Mouse (Mus musculus) midbrain, embryonic 10.5 days (tissue): ENCODE data around the gene Med29. TPM values are rescaled to one million over a fixed set of nuclear protein-coding genes. Genes with fewer than 3 reads are reported as not detected.

Experiments
- DNase-seq: peaks from one replicate; pipeline ENCODE4 v3.0.0-alpha.2; 2017; ENCODE audit warnings: low spot score
- H3K27ac ChIP-seq: fragments of 300-500 bp; sonication (generic); replicated peaks from 2 replicates; pipeline ENCODE4 v1.5.1; 2016; ENCODE audit warnings: mild to moderate bottlenecking
- H3K27me3 ChIP-seq: fragments of 300-500 bp; sonication (generic); 2 replicates; pipeline ENCODE4 v1.6.1; 2016; ENCODE audit warnings: low read depth, mild to moderate bottlenecking; ENCODE audit not compliant: poor library complexity, severe bottlenecking
- H3K36me3 ChIP-seq: fragments of 300-500 bp; sonication (generic); 2 replicates; pipeline ENCODE4 v1.6.1; 2016; ENCODE audit warnings: mild to moderate bottlenecking, moderate library complexity
- H3K4me1 ChIP-seq: fragments of 300-500 bp; sonication (generic); 2 replicates; pipeline ENCODE4 v1.6.1; 2016
- H3K4me3 ChIP-seq: fragments of 300-500 bp; sonication (generic); 2 replicates; pipeline ENCODE4 v1.5.1; 2016; ENCODE audit warnings: mild to moderate bottlenecking, moderate library complexity
- H3K9me3 ChIP-seq: fragments of 300-500 bp; sonication (generic); replicated peaks from 2 replicates; pipeline ENCODE4 v1.6.1; 2016; ENCODE audit warnings: mild to moderate bottlenecking
- WGBS: fragments of 180-500 bp; shearing (Covaris S2); methylation state at CpG from one replicate; pipeline ENCODE4 v1.1.7; 2016; 5-methylcytosine and 5-hydroxymethylcytosine counted together
- polyA plus RNA-seq: library from polyadenylated mRNA; unstranded; fragments of >200 nt; fragmentation: Nextera tagmentation; extraction: Ambion mirVana; gene quantifications from 2 replicates; pipeline ENCODE4 v1.2.1, GENCODE M21; 2016

The Med29 gene
- polyA plus RNA-seq, 1 experiment from 2014 or later, result 61.0 TPM

- Histone ChIP-seq H3K4me1 (peaks cover 53% of the 10 kb centered on the region), H3K27me3 (no peaks in the 10 kb centered on the region), H3K36me3 (peaks cover 45% of the 10 kb centered on the region), H3K27ac (no peak overlapping the region), H3K9me3 (no peaks in the 10 kb centered on the region), H3K4me3 (no peak overlapping the region)
- 90% methylated on average over 3 of the region's 3 CpGs for WGBS
- DNase-seq, result no peak
Observed at GRCm38 (mm10) chr7:28354113-28354581, 38.4 kb downstream of the Med29 start.

DNA sequence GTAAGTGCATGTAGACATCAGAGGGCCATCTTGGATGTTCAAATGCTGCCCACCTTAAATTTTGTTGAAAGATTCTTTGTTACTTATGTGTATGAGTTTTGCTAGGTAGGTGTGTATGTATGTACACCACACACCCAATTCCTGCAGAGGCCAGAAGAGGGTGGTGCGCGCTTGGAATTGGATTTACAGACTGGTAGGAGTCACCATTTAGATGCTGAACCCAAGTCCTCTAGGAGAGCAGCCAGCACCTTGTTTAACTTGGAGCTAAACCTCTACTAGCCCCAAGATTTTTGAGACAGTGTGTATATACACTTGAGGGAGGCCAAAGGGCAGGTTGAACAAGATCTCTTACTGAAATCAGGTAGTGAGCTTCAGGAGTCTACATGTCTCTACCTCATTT is 39.2 kb downstream of the Med29 start:
- no peak overlapping the region for H3K4me3 ChIP-seq
- no peak for DNase-seq
- H3K9me3 ChIP-seq, result no peaks in the 10 kb centered on the region
- H3K27ac ChIP-seq, result no peak overlapping the region
- peaks cover 44% of the 10 kb centered on the region for H3K4me1 ChIP-seq
- H3K27me3 ChIP-seq, result no peaks in the 10 kb centered on the region
- WGBS, result 96% methylated on average over 2 of the region's 2 CpGs
- H3K36me3 ChIP-seq, result peaks cover 40% of the 10 kb centered on the region

GRCm38 (mm10) chr7:28351676-28352191 is 40.8 kb downstream of the Med29 start:
- H3K9me3 ChIP-seq, result no peaks in the 10 kb centered on the region
- H3K27ac ChIP-seq, result peak overlapping the region; percentile 95
- DNase-seq, result peak; percentile 12
- peaks cover 29% of the 10 kb centered on the region for H3K4me1 ChIP-seq
- 48% methylated on average over 4 of the region's 4 CpGs for WGBS
- peak overlapping the region; percentile 87 for H3K4me3 ChIP-seq
- no peaks in the 10 kb centered on the region for H3K27me3 ChIP-seq
- H3K36me3 ChIP-seq, result peaks cover 40% of the 10 kb centered on the region

DNA sequence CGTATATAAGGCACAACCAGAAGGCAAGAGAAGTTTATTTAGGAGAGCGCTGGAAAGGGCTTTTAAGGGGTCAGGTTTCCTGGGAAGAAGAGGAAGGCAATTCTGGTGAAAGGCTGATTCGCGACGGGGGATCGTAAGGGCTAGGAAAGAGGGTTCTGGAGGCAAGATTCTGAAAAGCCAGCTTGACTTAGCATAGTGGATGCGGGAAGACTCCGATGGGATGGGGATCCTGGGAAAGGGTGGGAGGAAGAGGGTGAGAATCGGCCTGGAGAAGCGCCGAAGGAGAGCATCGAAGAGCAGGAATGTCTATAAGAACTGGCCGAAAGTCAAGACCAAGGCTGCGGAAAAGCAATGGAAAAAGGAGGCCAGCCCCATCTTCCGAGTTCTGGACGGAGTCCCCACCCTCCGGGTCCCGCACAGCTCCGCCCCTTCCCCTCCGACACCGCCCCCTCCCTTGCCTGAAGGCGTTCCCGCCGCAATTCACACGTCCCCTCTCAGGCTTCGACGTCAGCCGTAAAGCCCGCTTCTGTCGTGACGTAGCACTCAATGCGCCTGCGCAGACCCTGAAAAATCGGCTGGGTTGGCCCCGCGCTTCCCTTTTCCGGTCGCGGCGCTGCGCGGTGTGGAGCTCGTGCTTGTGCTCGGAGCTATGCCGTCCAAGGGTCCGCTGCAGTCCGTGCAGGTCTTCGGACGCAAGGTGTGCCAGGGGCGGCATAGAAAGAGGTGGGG is 42.2 kb downstream of the Med29 start, which contains the start of gene Rps16:
Gene Rps16, plus strand, starts transcription at position 498 of the 729 bp plus-strand sequence.
- H3K36me3 ChIP-seq, result peaks cover 38% of the 10 kb centered on the region
- WGBS, result under 1% methylated on average over 50 of the region's 50 CpGs
- DNase-seq, result peak; percentile 99
- H3K9me3 ChIP-seq, result no peaks in the 10 kb centered on the region
- H3K4me1 ChIP-seq, result peaks cover 24% of the 10 kb centered on the region
- no peaks in the 10 kb centered on the region for H3K27me3 ChIP-seq
- H3K4me3 ChIP-seq, result peak within 1 kb of the TSS; percentile 87
- H3K27ac ChIP-seq, result peak within 1 kb of the TSS; percentile 95

DNA sequence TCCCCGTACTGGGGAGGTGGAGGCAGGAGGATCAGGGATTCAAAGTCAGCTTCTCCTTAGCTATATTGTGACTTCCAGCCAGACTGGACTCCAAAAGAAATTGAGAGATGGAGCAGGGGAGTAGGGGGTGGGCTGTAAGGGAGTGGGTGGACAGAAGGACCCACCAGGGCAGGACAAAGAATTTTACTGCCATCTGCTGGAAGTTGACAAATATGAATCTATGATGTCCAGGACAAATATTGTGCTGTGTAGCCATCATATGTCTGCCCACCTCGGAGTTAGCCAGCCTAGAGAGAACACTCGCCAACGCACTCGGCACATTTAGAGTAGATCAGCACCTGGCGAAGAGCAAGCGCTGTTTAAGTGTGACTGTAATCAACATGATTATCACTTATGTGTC is 43.9 kb downstream of the Med29 start:
- Histone ChIP-seq H3K27ac (no peak overlapping the region), H3K4me3 (no peak overlapping the region), H3K27me3 (no peaks in the 10 kb centered on the region), H3K4me1 (peaks cover 24% of the 10 kb centered on the region), H3K9me3 (no peaks in the 10 kb centered on the region), H3K36me3 (peaks cover 21% of the 10 kb centered on the region)
- DNase-seq, result peak; percentile 11
- WGBS, result 83% methylated on average over 7 of the region's 7 CpGs

DNA sequence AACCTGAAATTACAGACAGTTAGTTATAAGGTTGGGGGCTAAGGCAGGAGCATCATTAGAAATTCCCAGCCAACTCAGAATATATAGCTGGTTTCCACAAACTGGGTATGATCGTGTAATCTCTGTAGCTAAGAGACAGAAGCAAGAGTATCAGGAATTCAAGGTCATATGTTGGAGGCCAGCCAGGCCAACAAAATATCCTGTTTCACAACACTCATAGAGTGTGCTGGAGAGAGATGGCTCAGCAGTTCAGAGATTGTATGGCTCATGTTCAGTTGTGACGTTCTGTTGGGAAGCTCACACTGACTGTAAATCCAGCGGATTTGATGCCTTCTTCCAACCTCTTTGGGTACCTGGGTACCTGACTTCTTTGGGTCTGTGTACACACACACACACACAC is 44.8 kb downstream of the Med29 start:
- Histone ChIP-seq H3K36me3 (peaks cover 13% of the 10 kb centered on the region), H3K9me3 (no peaks in the 10 kb centered on the region), H3K27me3 (no peaks in the 10 kb centered on the region), H3K27ac (no peak overlapping the region), H3K4me3 (no peak overlapping the region), H3K4me1 (peaks cover 24% of the 10 kb centered on the region)
- DNase-seq, result no peak
- 81% methylated on average over 3 of the region's 3 CpGs for WGBS

DNA sequence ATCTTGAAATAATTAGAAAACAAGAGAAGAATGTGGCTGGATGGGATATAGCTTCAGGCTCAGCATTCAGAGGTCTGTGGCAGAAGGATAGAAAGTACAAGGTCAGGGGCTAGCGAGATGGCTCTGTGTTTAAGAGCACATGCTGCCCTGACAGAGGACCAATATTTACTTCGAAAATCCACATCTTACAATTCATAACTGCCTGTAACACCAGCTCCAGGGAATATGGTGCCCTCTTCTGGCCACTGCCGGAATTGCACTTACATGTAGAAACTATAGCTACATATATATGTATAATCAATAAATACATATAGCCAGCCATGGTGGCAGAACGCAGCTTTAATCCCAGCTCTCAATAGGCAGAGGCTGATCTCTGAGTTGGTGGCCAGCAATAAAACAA is 47.9 kb downstream of the Med29 start:
- Histone ChIP-seq H3K9me3 (no peaks in the 10 kb centered on the region), H3K27me3 (no peaks in the 10 kb centered on the region), H3K36me3 (no peaks in the 10 kb centered on the region), H3K27ac (no peak overlapping the region), H3K4me1 (peaks cover 25% of the 10 kb centered on the region), H3K4me3 (no peak overlapping the region)
- DNase-seq, result peak; percentile 79
- WGBS, result 16% methylated on average over 4 of the region's 4 CpGs

DNA sequence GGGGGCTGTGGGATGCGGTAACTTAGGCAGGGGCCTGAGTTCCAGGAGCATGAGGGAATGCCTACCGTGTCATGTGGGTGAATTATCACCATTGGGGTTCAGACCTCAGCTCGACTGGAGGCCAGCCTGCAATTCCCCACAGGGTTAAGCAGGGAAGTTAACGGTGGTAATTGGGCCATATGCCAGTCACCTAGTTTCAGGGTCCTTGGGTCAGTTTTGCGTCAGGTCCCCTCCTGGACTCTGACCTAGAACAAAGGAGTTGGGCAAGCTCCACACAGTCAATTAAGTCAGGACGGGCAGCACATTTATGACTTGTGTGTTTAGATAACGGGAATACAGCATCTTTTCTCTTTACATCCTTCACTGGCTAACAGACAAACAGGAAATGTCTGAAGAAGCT is 51.1 kb downstream of the Med29 start:
- no peaks in the 10 kb centered on the region; the same call in 1 of the 2 replicates for H3K36me3 ChIP-seq
- no peak overlapping the region for H3K27ac ChIP-seq
- no peaks in the 10 kb centered on the region for H3K9me3 ChIP-seq
- H3K4me3 ChIP-seq, result no peak overlapping the region
- no peaks in the 10 kb centered on the region for H3K27me3 ChIP-seq
- no peak for DNase-seq
- peaks cover 34% of the 10 kb centered on the region for H3K4me1 ChIP-seq
- 61% methylated on average over 7 of the region's 7 CpGs for WGBS

DNA sequence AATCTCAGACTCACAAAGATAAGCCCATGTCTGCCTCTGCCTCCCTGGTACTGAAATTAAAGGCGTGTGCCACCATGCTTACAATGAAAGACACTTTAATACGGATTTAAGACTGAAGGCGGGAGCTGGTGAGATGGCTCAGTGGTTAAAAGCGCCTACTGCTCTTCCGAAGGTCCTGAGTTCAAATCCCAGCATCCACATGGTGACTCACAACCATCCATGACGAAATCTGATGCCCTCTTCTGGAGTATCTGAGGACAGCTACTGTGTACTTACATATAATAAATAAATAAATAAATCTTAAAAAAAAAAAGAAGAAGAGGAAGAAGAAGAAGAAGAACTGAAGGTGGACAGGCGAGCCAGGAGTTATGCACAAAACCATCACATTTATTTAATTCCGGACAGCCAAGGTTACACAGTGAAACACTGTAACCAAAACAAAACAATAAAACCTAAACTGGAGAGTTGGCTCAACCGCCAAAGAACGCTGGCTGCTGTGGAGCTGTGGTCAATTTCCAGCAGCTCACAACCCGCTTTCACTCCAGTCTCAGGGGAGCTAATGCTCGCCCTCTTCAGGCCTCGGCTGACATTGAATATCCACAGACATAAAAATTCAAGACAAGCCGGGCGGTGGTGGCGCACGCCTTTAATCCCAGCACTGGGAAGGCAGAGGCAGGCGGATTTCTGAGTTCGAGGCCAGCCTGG is 53.1 kb downstream of the Med29 start:
- 79% methylated on average over 19 of the region's 19 CpGs for WGBS
- Histone ChIP-seq H3K27ac (peak overlapping the region; percentile 94), H3K4me1 (peaks cover 37% of the 10 kb centered on the region), H3K9me3 (no peaks in the 10 kb centered on the region), H3K4me3 (peak overlapping the region; percentile 89), H3K27me3 (no peaks in the 10 kb centered on the region), H3K36me3 (peaks cover 19% of the 10 kb centered on the region)
- DNase-seq, result peak; percentile 36

DNA sequence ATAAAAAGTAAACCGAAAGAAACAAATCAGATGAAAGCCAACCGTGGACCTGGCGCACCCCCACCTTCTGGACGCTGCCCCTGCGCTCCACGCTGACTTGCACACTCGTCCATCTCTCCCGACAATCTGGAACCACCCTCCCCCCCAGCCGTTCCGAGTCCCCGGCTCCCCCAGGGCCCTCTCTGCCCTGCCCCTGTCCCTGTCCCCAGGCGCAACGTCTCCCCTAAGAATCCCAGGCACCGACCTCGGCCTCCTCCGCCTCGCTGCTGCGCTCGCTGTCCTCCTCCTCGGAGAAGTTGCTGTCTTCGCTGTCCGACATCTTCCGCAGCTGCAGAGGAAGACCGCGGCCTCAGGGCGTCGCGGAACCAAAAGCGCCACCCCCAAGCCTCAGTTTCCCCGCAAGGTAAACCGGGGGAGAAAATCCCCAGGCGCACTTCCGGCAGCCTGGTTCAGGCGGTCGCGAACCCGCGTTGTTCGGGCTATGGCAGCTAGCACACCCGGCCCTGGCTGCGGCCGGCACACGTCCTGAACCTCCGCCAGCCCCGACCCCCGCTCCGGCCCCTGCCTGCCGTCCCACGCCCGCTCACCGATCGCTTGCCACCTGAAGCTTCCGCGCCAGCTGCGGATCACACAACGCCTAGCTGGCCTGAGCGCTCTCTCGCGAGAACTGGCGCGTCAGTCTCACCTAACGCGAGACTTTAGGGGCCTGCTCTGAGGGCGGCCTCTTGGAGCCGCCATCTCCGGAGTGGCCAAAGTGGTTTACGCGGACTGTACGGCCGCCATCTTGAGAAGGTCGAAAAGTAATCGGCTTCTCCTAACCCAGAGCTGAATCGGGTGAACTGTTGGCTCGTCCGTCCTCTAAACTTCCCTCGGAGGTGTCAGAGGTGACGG is 54.2 kb downstream of the Med29 start, which contains the start of gene Supt5:
Gene Supt5, minus strand, starts transcription at position 639 of the 891 bp plus-strand sequence.
- Histone ChIP-seq H3K27ac (peak within 1 kb of the TSS; percentile 94), H3K9me3 (no peaks in the 10 kb centered on the region), H3K36me3 (peaks cover 25% of the 10 kb centered on the region), H3K27me3 (no peaks in the 10 kb centered on the region), H3K4me3 (peak within 1 kb of the TSS; percentile 89), H3K4me1 (peaks cover 37% of the 10 kb centered on the region)
- WGBS, result under 1% methylated on average over 77 of the region's 77 CpGs
- DNase-seq, result peak; percentile 97
